Mouse (Mus musculus) intestine, embryonic 16.5 days (tissue): ENCODE results near the gene Cyp3a16. TPM values are rescaled to one million over a fixed set of nuclear protein-coding genes. Genes with fewer than 3 reads are reported as not detected.

Experiments used
- polyA plus RNA-seq: library from polyadenylated mRNA; unstranded; fragments of >200 nt; fragmentation: Nextera tagmentation; extraction: Ambion mirVana; gene quantifications from 2 replicates; pipeline ENCODE4 v1.2.1, GENCODE M21; 2015

The Cyp3a16 gene
- polyA plus RNA-seq, 1 experiment from 2014 or later, result 0.17 TPM

Other genes starting within 250 kb of the Cyp3a16 start
- gene Zfp655, start 238.0 kb downstream of the Cyp3a16 start, polyA plus RNA-seq, result 36.7 and 38.9 TPM in 2 replicates
- gene Zscan25, start 189.2 kb downstream of the Cyp3a16 start, polyA plus RNA-seq, result 0.49 and 0.66 TPM in 2 replicates
- gene Cyp3a57, start 124.4 kb downstream of the Cyp3a16 start, polyA plus RNA-seq, result not detected in 2 replicates
- gene Cyp3a41b, start 115.0 kb upstream of the Cyp3a16 start, polyA plus RNA-seq, result not detected in 2 replicates